Mouse (Mus musculus): ENCODE measurements around the gene Dock8. TPM values are rescaled to one million over a fixed set of nuclear protein-coding genes. Genes with fewer than 3 reads are reported as not detected.
"Not testable (repeated sequence)": the region's sequence is repeated elsewhere in the genome, so short reads cannot be mapped to it uniquely, and the experiment has no call there.

Dock8 gene
- polyA plus RNA-seq, 1 experiment from 2014 or later: 9.0 TPM

GRCm38 (mm10) chr19:25006686-25007085, 7.4 kb downstream of the Dock8 start:
- Histone ChIP-seq H3K9me3 (replicated peaks; ENCODE audit: low read length) (no peaks in the 10 kb centered on the region), H3K4me3 (replicated peaks; ENCODE audit: low read depth, low read length) (no peak overlapping the region), H3K36me3 (ENCODE audit: insufficient read depth, low read length) (no peaks in the 10 kb centered on the region), H3K9ac (ENCODE audit: low read depth, low read length) (no peak overlapping the region), H3K27ac (no peak overlapping the region), H3K27me3 (ENCODE audit: insufficient read depth, low read length) (no peaks in the 10 kb centered on the region), H3K4me1 (replicated peaks; ENCODE audit: insufficient read depth, low read length) (no peaks in the 10 kb centered on the region), H3K4me2 (ENCODE audit: low read length) (no peak overlapping the region)
- WGBS: 58% methylated on average over 1 of the region's 1 CpGs
- no peak for TF ChIP-seq CTCF (IDR thresholded peaks at IDR 0.05; ENCODE audit: low read depth)
- DNase-seq (ENCODE audit: low spot score) (no peak), ATAC-seq (replicated peaks; ENCODE audit: low FRiP score, low read depth) (no peak)

- no peaks in the 10 kb centered on the region for H3K36me3 ChIP-seq (ENCODE audit: insufficient read depth, low read length)
- no peaks in the 10 kb centered on the region for H3K9me3 ChIP-seq (replicated peaks; ENCODE audit: low read length)
- no peak overlapping the region for H3K4me2 ChIP-seq (ENCODE audit: low read length)
- H3K4me3 ChIP-seq (replicated peaks; ENCODE audit: low read depth, low read length): no peak overlapping the region
- no peak overlapping the region for H3K27ac ChIP-seq
- no peaks in the 10 kb centered on the region for H3K27me3 ChIP-seq (ENCODE audit: insufficient read depth, low read length)
- no peaks in the 10 kb centered on the region for H3K4me1 ChIP-seq (replicated peaks; ENCODE audit: insufficient read depth, low read length)
- ATAC-seq (replicated peaks; ENCODE audit: low FRiP score, low read depth): no peak
- DNase-seq (ENCODE audit: low spot score): no peak
- no peak overlapping the region for H3K9ac ChIP-seq (ENCODE audit: low read depth, low read length)
- TF ChIP-seq CTCF (IDR thresholded peaks at IDR 0.05; ENCODE audit: low read depth): no peak
- WGBS: 95% methylated on average over 2 of the region's 2 CpGs
Observed at GRCm38 (mm10) chr19:25008509-25008908, 9.2 kb downstream of the Dock8 start.

- Histone ChIP-seq H3K4me1 (replicated peaks; ENCODE audit: insufficient read depth, low read length) (no peaks in the 10 kb centered on the region), H3K27me3 (ENCODE audit: insufficient read depth, low read length) (no peaks in the 10 kb centered on the region), H3K9me3 (replicated peaks; ENCODE audit: low read length) (no peaks in the 10 kb centered on the region), H3K9ac (ENCODE audit: low read depth, low read length) (no peak overlapping the region), H3K4me3 (replicated peaks; ENCODE audit: low read depth, low read length) (no peak overlapping the region), H3K4me2 (ENCODE audit: low read length) (no peak overlapping the region), H3K36me3 (ENCODE audit: insufficient read depth, low read length) (no peaks in the 10 kb centered on the region), H3K27ac (no peak overlapping the region)
- 83% methylated on average over 6 of the region's 6 CpGs for WGBS
- no peak for TF ChIP-seq CTCF (IDR thresholded peaks at IDR 0.05; ENCODE audit: low read depth)
- ATAC-seq (replicated peaks; ENCODE audit: low FRiP score, low read depth) (no peak), DNase-seq (ENCODE audit: low spot score) (no peak)
Observed at GRCm38 (mm10) chr19:25022766-25023165, 23.4 kb downstream of the Dock8 start.

- no peak overlapping the region for H3K4me2 ChIP-seq (ENCODE audit: low read length)
- no peak for TF ChIP-seq CTCF (IDR thresholded peaks at IDR 0.05; ENCODE audit: low read depth)
- DNase-seq (ENCODE audit: low spot score) (no peak), ATAC-seq (replicated peaks; ENCODE audit: low FRiP score, low read depth) (no peak)
- H3K36me3 ChIP-seq (ENCODE audit: insufficient read depth, low read length): no peaks in the 10 kb centered on the region
- no peaks in the 10 kb centered on the region for H3K27me3 ChIP-seq (ENCODE audit: insufficient read depth, low read length)
- H3K4me3 ChIP-seq (replicated peaks; ENCODE audit: low read depth, low read length): no peak overlapping the region
- peaks cover 10% of the 10 kb centered on the region for H3K4me1 ChIP-seq (replicated peaks; ENCODE audit: insufficient read depth, low read length)
- WGBS: 79% methylated on average over 4 of the region's 4 CpGs
- no peak overlapping the region for H3K9ac ChIP-seq (ENCODE audit: low read depth, low read length)
- no peaks in the 10 kb centered on the region for H3K9me3 ChIP-seq (replicated peaks; ENCODE audit: low read length)
- H3K27ac ChIP-seq: no peak overlapping the region
Observed at GRCm38 (mm10) chr19:25031765-25032164, 32.4 kb downstream of the Dock8 start.

- not testable (repeated sequence) for H3K4me2 ChIP-seq (ENCODE audit: low read length); H3K4me3 ChIP-seq (replicated peaks; ENCODE audit: low read depth, low read length); H3K27me3 ChIP-seq (ENCODE audit: insufficient read depth, low read length); ATAC-seq (replicated peaks; ENCODE audit: low FRiP score, low read depth); H3K27ac ChIP-seq; H3K36me3 ChIP-seq (ENCODE audit: insufficient read depth, low read length); DNase-seq (ENCODE audit: low spot score); H3K9me3 ChIP-seq (replicated peaks; ENCODE audit: low read length); H3K9ac ChIP-seq (ENCODE audit: low read depth, low read length)
- H3K4me1 ChIP-seq (replicated peaks; ENCODE audit: insufficient read depth, low read length): peaks cover 10% of the 10 kb centered on the region
- WGBS: 67% methylated on average over 6 of the region's 18 CpGs
Observed at GRCm38 (mm10) chr19:25033008-25033407, 33.7 kb downstream of the Dock8 start.

- no peak overlapping the region for H3K9ac ChIP-seq (ENCODE audit: low read depth, low read length)
- H3K36me3 ChIP-seq (ENCODE audit: insufficient read depth, low read length): no peaks in the 10 kb centered on the region
- no peaks in the 10 kb centered on the region for H3K9me3 ChIP-seq (replicated peaks; ENCODE audit: low read length)
- DNase-seq (ENCODE audit: low spot score) (peak; percentile 36), ATAC-seq (replicated peaks; ENCODE audit: low FRiP score, low read depth) (no peak; the same call in 1 of the 2 replicates)
- WGBS: 75% methylated on average over 6 of the region's 6 CpGs
- no peak overlapping the region for H3K4me2 ChIP-seq (ENCODE audit: low read length)
- H3K4me3 ChIP-seq (replicated peaks; ENCODE audit: low read depth, low read length): no peak overlapping the region
- H3K27me3 ChIP-seq (ENCODE audit: insufficient read depth, low read length): no peaks in the 10 kb centered on the region
- peak overlapping the region; percentile 86 for H3K27ac ChIP-seq
- no peak for TF ChIP-seq CTCF (IDR thresholded peaks at IDR 0.05; ENCODE audit: low read depth)
- H3K4me1 ChIP-seq (replicated peaks; ENCODE audit: insufficient read depth, low read length): peaks cover 16% of the 10 kb centered on the region
Observed at GRCm38 (mm10) chr19:25035825-25036224, 36.5 kb downstream of the Dock8 start.

GRCm38 (mm10) chr19:25036784-25037183, 37.5 kb downstream of the Dock8 start:
- Histone ChIP-seq H3K36me3 (ENCODE audit: insufficient read depth, low read length) (no peaks in the 10 kb centered on the region), H3K4me2 (ENCODE audit: low read length) (no peak overlapping the region), H3K9me3 (replicated peaks; ENCODE audit: low read length) (no peaks in the 10 kb centered on the region), H3K27me3 (ENCODE audit: insufficient read depth, low read length) (no peaks in the 10 kb centered on the region), H3K27ac (peak overlapping the region; percentile 86), H3K4me3 (replicated peaks; ENCODE audit: low read depth, low read length) (no peak overlapping the region), H3K4me1 (replicated peaks; ENCODE audit: insufficient read depth, low read length) (peaks cover 16% of the 10 kb centered on the region), H3K9ac (ENCODE audit: low read depth, low read length) (no peak overlapping the region)
- 76% methylated on average over 5 of the region's 5 CpGs for WGBS
- DNase-seq (ENCODE audit: low spot score): no peak
- ATAC-seq (replicated peaks; ENCODE audit: low FRiP score, low read depth): no peak; the same call in 1 of the 2 replicates
- no peak for TF ChIP-seq CTCF (IDR thresholded peaks at IDR 0.05; ENCODE audit: low read depth)

All from kidney, postnatal 0 days (tissue).